Mouse (Mus musculus): ENCODE results near the gene Gm28038.

Gene Gm28038

DNA sequence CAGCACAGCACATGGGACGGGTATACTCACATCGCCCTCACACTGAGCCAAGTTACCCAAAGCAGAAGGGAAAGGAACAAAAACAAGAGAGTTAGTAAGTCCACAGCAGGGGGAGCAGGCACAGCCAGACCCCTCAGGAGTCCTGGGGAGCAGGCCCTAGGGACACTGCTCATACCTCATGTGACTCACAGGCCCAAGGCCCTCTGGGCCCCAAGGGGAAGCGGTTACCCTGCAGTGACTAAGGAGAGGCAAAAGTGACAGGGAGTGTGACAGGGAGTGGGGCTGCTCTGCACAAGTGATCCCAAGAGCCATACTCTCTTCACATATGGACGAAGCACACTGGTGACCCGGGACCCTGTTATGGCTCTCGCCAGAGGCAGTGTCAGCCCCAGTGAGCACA is 68.4 kb downstream of the Gm28038 start:
- no peak for DNase-seq (ENCODE audit: low spot score)

All from embryo, embryonic 10 days (tissue).